ENCODE assay signal across 10 mouse cellular contexts in genomic region chr14:55898947-55899346, GRCm38 (mm10). TPM values are rescaled to one million over a fixed set of nuclear protein-coding genes. Genes with fewer than 3 reads are reported as not detected.
DNase-seq lines count a peak whose midpoint lies in the region; ATAC-seq and TF ChIP-seq lines count a peak whose summit lies in the region.
"Had no signal": no experiment of that assay in that cellular context is flagged by ENCODE, and none has a peak within 500 bp of the region (broad histone marks: within the 10 kb centered on the region; RNA-seq: fewer than 3 reads in every experiment).

No protein-coding gene starts in this region.

- H3K36me3 ChIP-seq in heart, embryonic 10.5 days = peaks cover 46% of the 10 kb centered on the region
- peaks cover 36% of the 10 kb centered on the region for H3K36me3 ChIP-seq in forebrain, embryonic 15.5 days
- H3K36me3 ChIP-seq in liver, embryonic 14.5 days (replicated peaks; ENCODE audit: control insufficient read depth, insufficient read depth, low read depth) = peaks cover 19% of the 10 kb centered on the region

- peak overlapping the region; percentile 88; the same call in 1 of the 2 replicates for H3K4me2 ChIP-seq in forebrain, embryonic 15.5 days (replicated peaks)
- peak overlapping the region; percentile 62; the same call in 1 of the 2 replicates for H3K4me2 ChIP-seq in liver, embryonic 14.5 days (ENCODE audit: low read depth)

- peak overlapping the region; percentile 65; the same call in 1 of the 2 replicates for H3K4me3 ChIP-seq in heart, embryonic 10.5 days
- H3K4me3 ChIP-seq in brown adipose tissue, adult 24 weeks (ENCODE audit: insufficient read depth, low read depth, low read length) = peak overlapping the region; percentile 71
- peak overlapping the region; percentile 50; the same call in 1 of the 2 replicates for H3K4me3 ChIP-seq in forebrain, embryonic 15.5 days
- H3K4me3 ChIP-seq in liver, embryonic 14.5 days (ENCODE audit: insufficient read depth in 1 of 2, low read depth in 2 of 2, low read length in 2 of 2) = no peak overlapping the region

- no peak for TF ChIP-seq EP300 in liver, embryonic 14.5 days (IDR thresholded peaks at IDR 0.05; ENCODE audit: low read depth)

- H3K27ac ChIP-seq in heart, embryonic 10.5 days = peak overlapping the region; percentile 89
- H3K27ac ChIP-seq in brown adipose tissue, adult 24 weeks (replicated peaks; ENCODE audit: low read depth, low read length) = no peak overlapping the region
- no peak overlapping the region for H3K27ac ChIP-seq in forebrain, embryonic 15.5 days (replicated peaks)
- H3K27ac ChIP-seq in liver, embryonic 14.5 days = no peak overlapping the region

- H3K4me1 ChIP-seq in heart, embryonic 10.5 days = peaks cover 26% of the 10 kb centered on the region
- H3K4me1 ChIP-seq in brown adipose tissue, adult 24 weeks (ENCODE audit: control insufficient read depth, insufficient read depth, insufficient read length, low read length) = 0 out of 2 replicates have a peak, but pooled peaks cover 3% of the 10 kb centered on the region
- H3K4me1 ChIP-seq in forebrain, embryonic 15.5 days = peaks cover 16% of the 10 kb centered on the region
- H3K4me1 ChIP-seq in liver, embryonic 14.5 days (replicated peaks; ENCODE audit: control insufficient read depth in 2 of 2, insufficient read depth in 2 of 2, low read length in 1 of 2) = peaks cover 2 to 19% of the 10 kb centered on the region in 2 experiments; a peak in 3 of 4 replicates

- WGBS in heart, embryonic 10.5 days = 90% methylated on average over 7 of the region's 7 CpGs
- WGBS in forebrain, embryonic 15.5 days = 92% methylated on average over 7 of the region's 7 CpGs
- WGBS in liver, embryonic 14.5 days (ENCODE audit: insufficient replicate concordance) = 78% methylated on average over 7 of the region's 7 CpGs

- no peak for TF ChIP-seq CTCF in liver, embryonic 14.5 days (IDR thresholded peaks at IDR 0.05; ENCODE audit: low read depth)

- H3K9ac ChIP-seq in forebrain, embryonic 15.5 days (replicated peaks) = no peak overlapping the region
- no peak overlapping the region for H3K9ac ChIP-seq in liver, embryonic 14.5 days (replicated peaks)

- DNase-seq in heart, embryonic 10.5 days (ENCODE audit: low spot score) = no peak
- no peak for DNase-seq in heart, adult 8-10 months (ENCODE audit: low spot score)
- no peak for DNase-seq in liver, embryonic 14.5 days (ENCODE audit: low read depth in 3 of 3, low spot score in 3 of 3)
- no peak for DNase-seq in right cerebral cortex, postnatal 36 days (ENCODE audit: low spot score in 2 of 2)
- DNase-seq in thymus, postnatal 14 days = no peak
- DNase-seq in gastrocnemius, postnatal 25 days = no peak

- H3K9me3 ChIP-seq in heart, embryonic 10.5 days = no peaks in the 10 kb centered on the region
- H3K9me3 ChIP-seq in forebrain, embryonic 15.5 days = no peaks in the 10 kb centered on the region
- H3K9me3 ChIP-seq in liver, embryonic 14.5 days (ENCODE audit: control insufficient read depth, low read length) = no peaks in the 10 kb centered on the region

- ATAC-seq in forebrain, embryonic 15.5 days (replicated peaks) = no peak
- no peak for ATAC-seq in liver, embryonic 14.5 days (ENCODE audit: insufficient read depth)

- H3K27me3 ChIP-seq in heart, embryonic 10.5 days (ENCODE audit: insufficient read depth, poor library complexity, severe bottlenecking) = no peaks in the 10 kb centered on the region
- H3K27me3 ChIP-seq in forebrain, embryonic 15.5 days = no peaks in the 10 kb centered on the region
- no peaks in the 10 kb centered on the region; the same call in 1 of the 2 replicates for H3K27me3 ChIP-seq in liver, embryonic 14.5 days (ENCODE audit: control insufficient read depth, insufficient read depth, low read length)

RNA-seq across cellular contexts. Expression of gene Sdr39u1, which starts 1.1 kb away (rescaled TPM):
- polyA plus RNA-seq in heart, embryonic 10.5 days (2016; fragmentation: Nextera tagmentation; extraction: Ambion mirVana) = 42.4 and 50.3 TPM in 2 replicates
- total RNA-seq in heart, adult 8-10 months (2022) = 100 to 1,000 TPM; 120 to 148 (median 130) TPM
- 134 and 149 TPM in 2 replicates for polyA plus RNA-seq in brown adipose tissue, adult 24 weeks (2012; ENCODE audit: insufficient read depth, insufficient read length, missing spikeins)
- polyA plus RNA-seq in forebrain, embryonic 15.5 days (2015; fragmentation: Nextera tagmentation; extraction: Ambion mirVana) = 106 and 112 TPM in 2 replicates
- polyA plus RNA-seq in liver, embryonic 14.5 days (2012; rRNA removed) = 6.1 and 6.7 TPM in 2 replicates
- polyA plus RNA-seq in liver, embryonic 14.5 days (2014; fragmentation: Nextera tagmentation; extraction: Ambion mirVana) = 11.8 and 12.0 TPM in 2 replicates
- total RNA-seq in gastrocnemius, postnatal 25 days (2021) = 10 to 100 TPM; 95.7 to 98.1 TPM

RNA-seq across cellular contexts. Expression of gene Khnyn, which starts 14.2 kb away (rescaled TPM):
- 18.2 and 23.2 TPM in 2 replicates for polyA plus RNA-seq in heart, embryonic 10.5 days (2016; fragmentation: Nextera tagmentation; extraction: Ambion mirVana)
- 10 to 100 TPM in 2 of 4 experiments, 1 to 10 TPM in 2; 8.1 to 11.7 (median 10.3) TPM for total RNA-seq in heart, adult 8-10 months (2022)
- polyA plus RNA-seq in brown adipose tissue, adult 24 weeks (2012; ENCODE audit: insufficient read depth, insufficient read length, missing spikeins) = 4.2 and 5.5 TPM in 2 replicates
- polyA plus RNA-seq in forebrain, embryonic 15.5 days (2015; fragmentation: Nextera tagmentation; extraction: Ambion mirVana) = 10.1 and 10.4 TPM in 2 replicates
- polyA plus RNA-seq in liver, embryonic 14.5 days (2012; rRNA removed) = 5.8 and 7.5 TPM in 2 replicates
- polyA plus RNA-seq in liver, embryonic 14.5 days (2014; fragmentation: Nextera tagmentation; extraction: Ambion mirVana) = 2.4 and 2.8 TPM in 2 replicates
- total RNA-seq in gastrocnemius, postnatal 25 days (2021) = 1 to 10 TPM; 7.0 to 9.1 TPM

RNA-seq across cellular contexts. Expression of gene Cbln3, which starts 14.8 kb away (rescaled TPM):
- 0.12 and 0.30 TPM in 2 replicates for polyA plus RNA-seq in heart, embryonic 10.5 days (2016; fragmentation: Nextera tagmentation; extraction: Ambion mirVana)
- total RNA-seq in heart, adult 8-10 months (2022) = under 1 TPM in 1 of 4 experiments, not detected in 3; 0.06 TPM
- not detected in 2 replicates for polyA plus RNA-seq in brown adipose tissue, adult 24 weeks (2012; ENCODE audit: insufficient read depth, insufficient read length, missing spikeins)
- 0.29 and 0.32 TPM in 2 replicates for polyA plus RNA-seq in forebrain, embryonic 15.5 days (2015; fragmentation: Nextera tagmentation; extraction: Ambion mirVana)
- 0.15 and 0.16 TPM in 2 replicates for polyA plus RNA-seq in liver, embryonic 14.5 days (2012; rRNA removed)
- 0.06 and 0.15 TPM in 2 replicates for polyA plus RNA-seq in liver, embryonic 14.5 days (2014; fragmentation: Nextera tagmentation; extraction: Ambion mirVana)
- total RNA-seq in gastrocnemius, postnatal 25 days (2021) = not detected
- total RNA-seq: megakaryocyte-erythroid progenitor cell, adult 5-6 weeks had no signal

RNA-seq across cellular contexts. Expression of gene Nynrin, which starts 45.1 kb away (rescaled TPM):
- polyA plus RNA-seq in heart, embryonic 10.5 days (2016; fragmentation: Nextera tagmentation; extraction: Ambion mirVana) = 27.1 and 32.7 TPM in 2 replicates
- total RNA-seq in heart, adult 8-10 months (2022) = 10 to 100 TPM in 1 of 4 experiments, 1 to 10 TPM in 3; 4.4 to 11.5 (median 6.2) TPM
- polyA plus RNA-seq in brown adipose tissue, adult 24 weeks (2012; ENCODE audit: insufficient read depth, insufficient read length, missing spikeins) = 0.87 and 1.0 TPM in 2 replicates
- 10.5 and 10.7 TPM in 2 replicates for polyA plus RNA-seq in forebrain, embryonic 15.5 days (2015; fragmentation: Nextera tagmentation; extraction: Ambion mirVana)
- 1.7 and 1.9 TPM in 2 replicates for polyA plus RNA-seq in liver, embryonic 14.5 days (2012; rRNA removed)
- 1.2 and 1.4 TPM in 2 replicates for polyA plus RNA-seq in liver, embryonic 14.5 days (2014; fragmentation: Nextera tagmentation; extraction: Ambion mirVana)
- 1 to 10 TPM; 2.6 to 4.1 TPM for total RNA-seq in gastrocnemius, postnatal 25 days (2021)

RNA-seq across cellular contexts. Expression of gene Cma1, which starts 45.5 kb away (rescaled TPM):
- polyA plus RNA-seq in heart, embryonic 10.5 days (2016; fragmentation: Nextera tagmentation; extraction: Ambion mirVana) = not detected in 2 replicates
- total RNA-seq in heart, adult 8-10 months (2022) = 1 to 10 TPM in 2 of 4 experiments, under 1 TPM in 2; 0.57 to 1.2 (median 0.99) TPM
- polyA plus RNA-seq in brown adipose tissue, adult 24 weeks (2012; ENCODE audit: insufficient read depth, insufficient read length, missing spikeins) = 6.1 and 8.2 TPM in 2 replicates
- not detected in 2 replicates for polyA plus RNA-seq in forebrain, embryonic 15.5 days (2015; fragmentation: Nextera tagmentation; extraction: Ambion mirVana)
- 0.12 and 0.13 TPM in 2 replicates for polyA plus RNA-seq in liver, embryonic 14.5 days (2012; rRNA removed)
- 0.15 and 0.25 TPM in 2 replicates for polyA plus RNA-seq in liver, embryonic 14.5 days (2014; fragmentation: Nextera tagmentation; extraction: Ambion mirVana)
- 1 to 10 TPM; 2.7 to 4.1 TPM for total RNA-seq in gastrocnemius, postnatal 25 days (2021)
- total RNA-seq: ES-E14 had no signal

Comparison
In these comparisons a context has a peak if more than half of its experiments do, and no peak if none do; other contexts are left out.
1. H3K4me3 ChIP-seq: peak in heart, embryonic 10.5 days (single experiment), brown adipose tissue, adult 24 weeks (single experiment) and forebrain, embryonic 15.5 days (single experiment); none in liver, embryonic 14.5 days (0 of 2).